Mouse (Mus musculus) liver, embryonic 13.5 days (tissue): ENCODE data around the gene Shisa8. TPM values are rescaled to one million over a fixed set of nuclear protein-coding genes. Genes with fewer than 3 reads are reported as not detected.
"Not testable (repeated sequence)": the region's sequence is repeated elsewhere in the genome, so short reads cannot be mapped to it uniquely, and the experiment has no call there.

ENCODE experiments used
- ATAC-seq: fragments of 200-750 bp; cut with Nextera tagmentation; 2 replicates; pipeline ENCODE4 v1.8.0; 2017; ENCODE audit warnings: low read depth, mild to moderate bottlenecking, moderate number of reproducible peaks, moderate library complexity
- DNase-seq: peaks from one replicate; pipeline ENCODE4 v3.0.0; 2022
- H3K27ac ChIP-seq: fragments of 300-500 bp; sonication (generic); 2 replicates; pipeline ENCODE4 v1.5.1; 2015; ENCODE audit warnings: moderate library complexity, mild to moderate bottlenecking, inconsistent platforms
- H3K27me3 ChIP-seq: fragments of 300-500 bp; sonication (generic); 2 replicates; pipeline ENCODE4 v1.6.1; 2015; ENCODE audit warnings: mild to moderate bottlenecking, inconsistent platforms
- H3K36me3 ChIP-seq: fragments of 300-500 bp; sonication (generic); 2 replicates; pipeline ENCODE4 v1.6.1; 2015; ENCODE audit warnings: mild to moderate bottlenecking, inconsistent platforms
- H3K4me1 ChIP-seq: fragments of 300-500 bp; sonication (generic); replicated peaks from 2 replicates; pipeline ENCODE4 v1.6.1; 2015; ENCODE audit warnings: inconsistent platforms
- H3K4me2 ChIP-seq: fragments of 300-500 bp; sonication (generic); 2 replicates; pipeline ENCODE4 v1.6.1; 2015; ENCODE audit warnings: inconsistent platforms, mild to moderate bottlenecking, moderate library complexity
- H3K4me3 ChIP-seq: fragments of 300-500 bp; sonication (generic); replicated peaks from 2 replicates; pipeline ENCODE4 v1.5.1; 2015; ENCODE audit warnings: mild to moderate bottlenecking, inconsistent platforms
- H3K9ac ChIP-seq: fragments of 300-500 bp; sonication (generic); 2 replicates; pipeline ENCODE4 v1.6.1; 2015; ENCODE audit warnings: mild to moderate bottlenecking, inconsistent platforms
- H3K9me3 ChIP-seq: fragments of 300-500 bp; sonication (generic); replicated peaks from 2 replicates; pipeline ENCODE4 v1.6.1; 2016; ENCODE audit warnings: inconsistent platforms
- WGBS: fragments of 180-500 bp; shearing (Covaris S2); methylation state at CpG from one replicate; pipeline ENCODE4 v1.1.7; 2015; ENCODE audit not compliant: insufficient replicate concordance; 5-methylcytosine and 5-hydroxymethylcytosine counted together
- polyA plus RNA-seq: library from polyadenylated mRNA; unstranded; fragments of >200 nt; fragmentation: Nextera tagmentation; extraction: Ambion mirVana; gene quantifications from 2 replicates; pipeline ENCODE4 v1.2.1, GENCODE M21; 2015

Shisa8 gene
- polyA plus RNA-seq, result 0.08 and 0.10 TPM in 2 replicates

- Histone ChIP-seq H3K4me1 (peaks cover 13% of the 10 kb centered on the region), H3K36me3 (no peaks in the 10 kb centered on the region), H3K4me3 (peak within 1 kb of the TSS; percentile 44), H3K9ac (no peak within 1 kb of the TSS), H3K4me2 (peak within 1 kb of the TSS; percentile 59), H3K27ac (no peak within 1 kb of the TSS), H3K27me3 (peaks cover 98% of the 10 kb centered on the region), H3K9me3 (no peaks in the 10 kb centered on the region)
- no peak for ATAC-seq
- WGBS, result under 1% methylated on average over 34 of the region's 34 CpGs
- DNase-seq, result no peak
These were observed at the start of gene Shisa8 for GRCm38 (mm10) chr15:82212752-82213063. TSS of gene Shisa8 (minus strand) at chr15:82212815.

GRCm38 (mm10) chr15:82259510-82259909 lies 46.9 kb upstream of the Shisa8 start:
- H3K9me3 ChIP-seq, result no peaks in the 10 kb centered on the region
- H3K27me3 ChIP-seq, result peaks cover 40% of the 10 kb centered on the region
- H3K4me3 ChIP-seq, result no peak overlapping the region
- 8% methylated on average over 16 of the region's 16 CpGs for WGBS
- ATAC-seq, result no peak
- H3K4me2 ChIP-seq, result no peak overlapping the region
- no peaks in the 10 kb centered on the region for H3K4me1 ChIP-seq
- H3K27ac ChIP-seq, result no peak overlapping the region
- peak; percentile 59 for DNase-seq
- H3K9ac ChIP-seq, result no peak overlapping the region
- H3K36me3 ChIP-seq, result no peaks in the 10 kb centered on the region

- 30% methylated on average over 10 of the region's 10 CpGs for WGBS
- no peak for ATAC-seq
These were observed 43.3 kb upstream of the Shisa8 start for GRCm38 (mm10) chr15:82255944-82256383.

GRCm38 (mm10) chr15:82255248-82255647 lies 42.6 kb upstream of the Shisa8 start:
- Histone ChIP-seq H3K4me2 (no peak overlapping the region), H3K9me3 (no peaks in the 10 kb centered on the region; the same call in 1 of the 2 replicates), H3K36me3 (no peaks in the 10 kb centered on the region), H3K27ac (no peak overlapping the region), H3K9ac (no peak overlapping the region), H3K4me1 (no peaks in the 10 kb centered on the region), H3K4me3 (no peak overlapping the region), H3K27me3 (peaks cover 27% of the 10 kb centered on the region)
- 27% methylated on average over 4 of the region's 4 CpGs for WGBS
- DNase-seq, result no peak
- no peak for ATAC-seq

More at GRCm38 (mm10) chr15:82255944-82256383, 43.3 kb upstream of the Shisa8 start:
- no peak for DNase-seq
- no peak overlapping the region for H3K9ac ChIP-seq
- no peaks in the 10 kb centered on the region for H3K36me3 ChIP-seq
- no peak overlapping the region for H3K4me3 ChIP-seq
- H3K27ac ChIP-seq, result no peak overlapping the region
- peaks cover 31% of the 10 kb centered on the region for H3K27me3 ChIP-seq
- H3K9me3 ChIP-seq, result no peaks in the 10 kb centered on the region; the same call in 1 of the 2 replicates
- no peak overlapping the region for H3K4me2 ChIP-seq
- no peaks in the 10 kb centered on the region for H3K4me1 ChIP-seq

GRCm38 (mm10) chr15:82252097-82252496 lies 39.5 kb upstream of the Shisa8 start, which contains the start of gene 1500009C09Rik:
TSS of gene 1500009C09Rik (plus strand) at chr15:82252397.
- Histone ChIP-seq H3K36me3 (no peaks in the 10 kb centered on the region), H3K4me1 (no peaks in the 10 kb centered on the region), H3K9me3 (no peaks in the 10 kb centered on the region; the same call in 1 of the 2 replicates), H3K27ac (no peak within 1 kb of the TSS), H3K9ac (no peak within 1 kb of the TSS), H3K27me3 (peaks cover 22% of the 10 kb centered on the region), H3K4me3 (no peak within 1 kb of the TSS), H3K4me2 (no peak within 1 kb of the TSS)
- DNase-seq, result no peak
- WGBS, result 56% methylated on average over 6 of the region's 6 CpGs
- no peak for ATAC-seq

GRCm38 (mm10) chr15:82251579-82251978 lies 39.0 kb upstream of the Shisa8 start:
- Histone ChIP-seq H3K9ac (no peak overlapping the region), H3K4me1 (no peaks in the 10 kb centered on the region), H3K9me3 (no peaks in the 10 kb centered on the region; the same call in 1 of the 2 replicates), H3K4me2 (no peak overlapping the region), H3K27ac (no peak overlapping the region), H3K4me3 (no peak overlapping the region), H3K27me3 (peaks cover 17% of the 10 kb centered on the region), H3K36me3 (no peaks in the 10 kb centered on the region)
- no peak for DNase-seq
- WGBS, result 75% methylated on average over 3 of the region's 3 CpGs
- no peak for ATAC-seq

- no peak for DNase-seq
These were observed 34.6 kb upstream of the Shisa8 start for GRCm38 (mm10) chr15:82247131-82247776.

GRCm38 (mm10) chr15:82244805-82245161 lies 32.2 kb upstream of the Shisa8 start:
- Histone ChIP-seq H3K27ac (peak overlapping the region; percentile 88), H3K4me3 (peak overlapping the region; percentile 73), H3K9ac (peak overlapping the region; percentile 80), H3K4me2 (peak overlapping the region; percentile 94), H3K36me3 (peaks cover 13% of the 10 kb centered on the region; the same call in 1 of the 2 replicates), H3K4me1 (peaks cover 31% of the 10 kb centered on the region)
- 22% methylated on average over 9 of the region's 9 CpGs for WGBS
- H3K9me3 ChIP-seq, ATAC-seq, H3K27me3 ChIP-seq, DNase-seq: not testable (repeated sequence)

More at GRCm38 (mm10) chr15:82247131-82247776, 34.6 kb upstream of the Shisa8 start:
- WGBS, result 57% methylated on average over 3 of the region's 3 CpGs
- peaks cover 23% of the 10 kb centered on the region for H3K4me1 ChIP-seq
- no peaks in the 10 kb centered on the region for H3K27me3 ChIP-seq
- no peaks in the 10 kb centered on the region for H3K36me3 ChIP-seq
- H3K4me2 ChIP-seq, result no peak overlapping the region
- H3K9me3 ChIP-seq, result no peaks in the 10 kb centered on the region; the same call in 1 of the 2 replicates
- H3K27ac ChIP-seq, result no peak overlapping the region
- H3K4me3 ChIP-seq, result no peak overlapping the region
- H3K9ac ChIP-seq, result 0 out of 2 replicates have a peak overlapping the region, but pooled peaks have one; percentile 9
- no peak for ATAC-seq

- peaks cover 15% of the 10 kb centered on the region; the same call in 1 of the 2 replicates for H3K36me3 ChIP-seq
- peak within 1 kb of the TSS; percentile 73 for H3K4me3 ChIP-seq
- peak within 1 kb of the TSS; percentile 80 for H3K9ac ChIP-seq
- ATAC-seq (peak; percentile 95), DNase-seq (peak; percentile 89)
- H3K27me3 ChIP-seq, result no peaks in the 10 kb centered on the region
- H3K9me3 ChIP-seq, result no peaks in the 10 kb centered on the region
- under 1% methylated on average over 64 of the region's 65 CpGs for WGBS
- H3K27ac ChIP-seq, result peak within 1 kb of the TSS; percentile 88
- H3K4me1 ChIP-seq, result peaks cover 31% of the 10 kb centered on the region
- H3K4me2 ChIP-seq, result peak within 1 kb of the TSS; percentile 94
These were observed 31.6 kb upstream of the Shisa8 start, which contains the start of gene Cenpm for GRCm38 (mm10) chr15:82244115-82244804. TSS of gene Cenpm (minus strand) at chr15:82244748.

- WGBS, result 6% methylated on average over 12 of the region's 12 CpGs
- no peaks in the 10 kb centered on the region for H3K9me3 ChIP-seq
- H3K27me3 ChIP-seq, result no peaks in the 10 kb centered on the region
- H3K27ac ChIP-seq, result peak overlapping the region; percentile 88
- H3K9ac ChIP-seq, result peak overlapping the region; percentile 80
- peaks cover 19% of the 10 kb centered on the region for H3K36me3 ChIP-seq
- ATAC-seq (no peak), DNase-seq (no peak)
- H3K4me3 ChIP-seq, result peak overlapping the region; percentile 73
- peaks cover 31% of the 10 kb centered on the region for H3K4me1 ChIP-seq
- peak overlapping the region; percentile 94 for H3K4me2 ChIP-seq
These were observed 31.1 kb upstream of the Shisa8 start for GRCm38 (mm10) chr15:82243742-82244114.

- H3K4me1 ChIP-seq, result peaks cover 31% of the 10 kb centered on the region
- H3K36me3 ChIP-seq, result peaks cover 23% of the 10 kb centered on the region
- peak overlapping the region; percentile 88 for H3K27ac ChIP-seq
- DNase-seq (no peak), ATAC-seq (no peak)
- peak overlapping the region; percentile 80 for H3K9ac ChIP-seq
- H3K9me3 ChIP-seq, result no peaks in the 10 kb centered on the region
- peak overlapping the region; percentile 73 for H3K4me3 ChIP-seq
- H3K27me3 ChIP-seq, result no peaks in the 10 kb centered on the region
- peak overlapping the region; percentile 94 for H3K4me2 ChIP-seq
- 65% methylated on average over 3 of the region's 3 CpGs for WGBS
These were observed 30.7 kb upstream of the Shisa8 start for GRCm38 (mm10) chr15:82243311-82243710.
